Mouse (Mus musculus): ENCODE results near the gene Med26. TPM values are rescaled to one million over a fixed set of nuclear protein-coding genes. Genes with fewer than 3 reads are reported as not detected.

The Med26 gene
- polyA plus RNA-seq (2012; rRNA removed; ENCODE audit: low replicate concordance), result 9.3 and 19.0 TPM in 2 replicates

DNA sequence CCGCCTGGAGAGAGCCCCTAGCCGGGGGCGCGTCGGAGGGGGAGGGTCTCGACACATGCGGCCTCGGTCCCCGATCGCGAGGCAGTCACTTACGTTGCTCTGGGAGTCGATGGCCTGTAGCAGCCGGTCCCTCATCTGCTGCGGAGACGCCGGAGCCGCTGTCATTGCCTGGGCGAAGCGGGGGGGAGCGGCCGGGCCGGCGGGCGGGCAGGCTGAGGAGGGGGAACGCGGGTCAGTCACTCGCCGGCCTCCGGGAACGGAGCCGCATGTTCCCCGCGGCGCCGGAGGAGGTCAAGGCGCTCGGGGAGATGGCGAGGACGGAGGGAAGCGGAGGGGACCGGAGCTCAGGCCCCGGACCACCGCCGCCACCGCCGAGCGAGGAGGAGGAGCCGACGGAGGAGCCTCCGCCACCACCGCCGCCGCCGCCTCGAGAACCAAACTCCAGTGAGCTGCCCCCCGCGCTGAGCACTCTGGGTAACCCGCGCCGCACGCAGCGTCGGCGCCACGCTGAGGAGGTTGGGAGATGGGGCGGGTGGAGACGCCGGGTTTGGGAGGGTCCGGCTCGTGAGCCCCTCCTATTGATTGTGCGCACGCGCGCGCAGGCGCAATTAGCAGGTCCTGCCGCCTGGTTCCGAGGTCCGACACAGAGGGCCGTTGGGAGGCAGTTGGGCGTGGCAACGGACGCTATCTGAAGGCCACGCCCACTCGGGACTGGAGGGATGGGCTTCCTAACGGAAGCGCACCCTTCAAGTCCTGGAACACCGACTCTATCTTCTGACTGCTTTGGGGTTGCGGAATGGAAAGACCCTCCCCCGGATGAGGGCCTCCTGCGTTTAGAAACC is at the start of gene Med26:
Med26 (minus strand) TSS at position 469 of the 842 bp plus-strand sequence.

GRCm38 (mm10) chr8:72571611-72572473 is 23.8 kb upstream of the Med26 start, which contains the start of gene Tmem38a:
Gene Tmem38a (plus strand): TSS chr8:72572055.

DNA sequence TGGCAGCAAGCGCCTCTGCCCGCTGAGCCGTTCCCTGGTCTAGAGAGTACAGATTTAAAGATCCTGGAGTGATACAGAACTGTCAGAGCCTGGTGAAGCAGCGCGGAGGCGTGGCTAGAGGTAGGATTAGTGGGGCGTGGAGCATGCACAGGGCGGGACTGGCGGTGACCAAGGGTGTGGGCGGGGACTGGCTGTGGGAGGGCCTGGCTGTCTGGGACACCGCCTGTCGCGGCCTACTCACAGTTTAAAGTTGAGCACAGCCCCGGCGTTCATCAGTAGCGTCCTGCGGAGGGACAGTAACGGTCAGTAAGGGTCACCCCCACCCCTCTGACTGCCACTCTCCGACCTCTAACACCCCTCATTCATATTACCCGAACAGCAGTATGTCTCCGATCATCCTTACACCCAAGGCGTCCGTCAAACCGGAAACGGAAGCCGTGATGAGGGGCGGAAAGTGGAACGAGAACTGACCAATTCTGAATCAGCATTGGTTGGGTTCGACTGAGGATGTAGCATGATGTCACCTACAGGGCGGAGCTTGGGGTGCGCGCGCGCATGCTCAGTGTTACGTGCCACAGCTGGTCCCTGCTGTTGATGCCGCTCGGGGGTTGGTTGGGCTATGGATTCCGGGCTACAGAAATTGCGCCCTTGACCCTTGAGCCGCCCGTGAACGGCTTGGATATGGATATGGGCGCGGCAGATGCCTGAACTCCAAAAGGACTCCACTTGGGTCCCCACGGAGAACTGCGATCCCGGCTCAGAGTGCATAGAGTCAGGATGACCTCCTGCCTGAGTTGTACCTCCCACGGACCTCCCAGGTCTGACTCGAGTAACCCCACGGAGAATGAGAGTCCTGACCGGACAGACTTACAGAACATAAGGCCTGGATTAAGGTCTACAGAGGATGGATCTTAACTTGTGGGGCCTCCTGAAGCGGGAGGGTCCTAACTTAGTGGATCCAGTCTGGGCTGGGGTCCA is 22.9 kb upstream of the Med26 start, which contains the start of gene Smim7:
Smim7 (minus strand) TSS at position 456 of the 978 bp plus-strand sequence.

GRCm38 (mm10) chr8:72491680-72492621 is 56.1 kb downstream of the Med26 start, which contains the start of gene Slc35e1:
Gene Slc35e1 (minus strand): TSS chr8:72492614.

GRCm38 (mm10) chr8:72474826-72475546 is 73.1 kb downstream of the Med26 start, which contains the start of gene Cherp:
Gene Cherp (minus strand): TSS chr8:72475226.

Other genes with a start within 250 kb of the Med26 start
- 0.70 and 1.5 TPM in 2 replicates for gene Gm10282, start 243.0 kb downstream of the Med26 start, polyA plus RNA-seq (2012; rRNA removed; ENCODE audit: low replicate concordance)
- 40.6 and 287 TPM in 2 replicates for gene Klf2, start 229.2 kb downstream of the Med26 start, polyA plus RNA-seq (2012; rRNA removed; ENCODE audit: low replicate concordance)
- gene Eps15l1, start 126.8 kb downstream of the Med26 start, polyA plus RNA-seq (2012; rRNA removed; ENCODE audit: low replicate concordance), result 34.9 and 54.3 TPM in 2 replicates
- gene Calr3, start 104.4 kb downstream of the Med26 start, polyA plus RNA-seq (2012; rRNA removed; ENCODE audit: low replicate concordance), result 0.32 and 0.99 TPM in 2 replicates
- 7.1 and 11.2 TPM in 2 replicates for gene 1700030K09Rik, start 104.4 kb downstream of the Med26 start, polyA plus RNA-seq (2012; rRNA removed; ENCODE audit: low replicate concordance)
- 39.3 and 67.4 TPM in 2 replicates for gene Cherp, start 73.0 kb downstream of the Med26 start, polyA plus RNA-seq (2012; rRNA removed; ENCODE audit: low replicate concordance)
- 87.1 and 87.8 TPM in 2 replicates for gene Slc35e1, start 55.7 kb downstream of the Med26 start, polyA plus RNA-seq (2012; rRNA removed; ENCODE audit: low replicate concordance)
- gene Smim7, start 22.8 kb upstream of the Med26 start, polyA plus RNA-seq (2012; rRNA removed; ENCODE audit: low replicate concordance), result 41.1 and 63.8 TPM in 2 replicates
- 12.4 and 469 TPM in 2 replicates for gene Tmem38a, start 23.8 kb upstream of the Med26 start, polyA plus RNA-seq (2012; rRNA removed; ENCODE audit: low replicate concordance)
- gene Nwd1, start 98.4 kb upstream of the Med26 start, polyA plus RNA-seq (2012; rRNA removed; ENCODE audit: low replicate concordance), result 0.04 and 0.07 TPM in 2 replicates
- 121 and 146 TPM in 2 replicates for gene Sin3b, start 175.0 kb upstream of the Med26 start, polyA plus RNA-seq (2012; rRNA removed; ENCODE audit: low replicate concordance)
- 8.4 and 15.8 TPM in 2 replicates for gene F2rl3, start 213.6 kb upstream of the Med26 start, polyA plus RNA-seq (2012; rRNA removed; ENCODE audit: low replicate concordance)

All from mammary gland, adult 2 months (tissue).